ENCODE assay signal across 8 mouse cellular contexts in the genomic region with DNA sequence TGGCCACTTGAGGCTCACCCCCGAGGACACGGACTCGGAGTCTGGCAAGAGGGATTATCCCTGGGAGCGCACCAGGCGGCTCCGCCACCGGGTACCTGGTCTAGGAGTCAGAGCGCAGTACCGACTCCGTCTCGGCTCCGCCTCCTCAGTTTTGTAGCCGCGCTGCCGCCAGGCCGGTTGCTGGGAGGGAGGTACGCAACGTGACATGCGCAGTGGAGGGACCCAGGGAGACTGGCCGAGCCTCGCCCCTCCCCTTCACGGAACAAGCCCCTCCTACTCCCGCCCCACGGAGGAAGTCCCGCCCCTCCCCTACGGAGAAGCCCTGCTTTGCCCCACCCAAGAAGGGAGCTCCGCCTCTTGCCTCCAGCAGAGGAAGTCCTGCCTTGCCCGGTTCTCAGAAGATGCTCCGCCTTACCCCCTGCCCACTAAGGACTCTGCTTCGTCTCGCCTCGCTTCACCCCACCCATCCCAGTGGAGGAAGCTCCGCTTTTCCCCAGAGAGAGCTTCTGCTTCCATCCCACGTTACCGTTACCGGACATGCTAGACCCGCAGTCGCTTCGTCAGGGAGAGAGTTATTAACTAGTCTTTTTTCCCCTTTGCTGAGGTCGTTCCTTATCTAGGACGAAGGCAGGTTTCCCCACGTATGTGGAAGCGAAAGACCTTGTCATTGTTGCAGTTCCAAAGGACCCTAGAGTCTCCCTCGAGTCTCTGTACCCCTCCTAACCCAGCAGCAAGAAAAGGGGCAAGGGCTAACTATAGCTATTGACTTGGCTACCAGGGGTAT. TPM values are rescaled to one million over a fixed set of nuclear protein-coding genes. Genes with fewer than 3 reads are reported as not detected.
DNase-seq lines count a peak whose midpoint lies in the region; ATAC-seq lines count a peak whose summit lies in the region.

No protein-coding gene starts in this region.

- H3K27ac ChIP-seq in hindbrain, embryonic 11.5 days (ENCODE audit: low read depth, low read length) = peak overlapping the region; percentile 81

- peak; percentile 98 for DNase-seq in MN1 (ENCODE audit: low spot score)
- peak; percentile 95 for DNase-seq in cerebellum, adult 9-10 months
- DNase-seq in hindbrain, embryonic 11.5 days (ENCODE audit: low spot score) = peak; percentile 98
- peak; percentile 95 to 97 for DNase-seq in layer of hippocampus, postnatal 10 days (ENCODE audit: low spot score in 2 of 2)
- peak; percentile 98 for DNase-seq in lung, postnatal 10 days
- peak; percentile 97 for DNase-seq in ovary, postnatal 36 days (ENCODE audit: low spot score)
- DNase-seq in thymus, postnatal 25 days = peak; percentile 97

- H3K9me3 ChIP-seq in hindbrain, embryonic 11.5 days (ENCODE audit: control insufficient read depth, low read length) = no peaks in the 10 kb centered on the region

- no peaks in the 10 kb centered on the region for H3K27me3 ChIP-seq in hindbrain, embryonic 11.5 days (ENCODE audit: control insufficient read depth, insufficient read depth, low read length)

- H3K9ac ChIP-seq in hindbrain, embryonic 11.5 days (ENCODE audit: low read depth, low read length) = peak overlapping the region; percentile 80

- H3K4me2 ChIP-seq in hindbrain, embryonic 11.5 days (replicated peaks; ENCODE audit: low read depth, low read length) = peak overlapping the region; percentile 60

- ATAC-seq in frontal cortex, adult (ENCODE audit: low TSS enrichment) = peak; percentile 95
- peak; percentile 97 for ATAC-seq in hindbrain, embryonic 11.5 days (ENCODE audit: low FRiP score)

- H3K4me3 ChIP-seq in hindbrain, embryonic 11.5 days (ENCODE audit: low read depth, low read length) = peak overlapping the region; percentile 74

- H3K36me3 ChIP-seq in hindbrain, embryonic 11.5 days (ENCODE audit: control insufficient read depth, insufficient read depth, low read length) = no peaks in the 10 kb centered on the region

- no peaks in the 10 kb centered on the region for H3K4me1 ChIP-seq in hindbrain, embryonic 11.5 days (replicated peaks; ENCODE audit: control insufficient read depth, insufficient read depth, low read length)

- WGBS in hindbrain, embryonic 11.5 days = under 1% methylated on average over 40 of the region's 44 CpGs

RNA-seq across cellular contexts. Expression of a gene that starts 8.4 kb away (rescaled TPM):
- polyA plus RNA-seq in hindbrain, embryonic 11.5 days (2014; fragmentation: Nextera tagmentation; extraction: Ambion mirVana) = 36.4 and 44.5 TPM in 2 replicates
- 10 to 100 TPM; 28.8 to 32.3 TPM for total RNA-seq in layer of hippocampus, postnatal 10 days (2021)

RNA-seq across cellular contexts. Expression of a gene that starts 22.6 kb away (rescaled TPM):
- 65.7 and 72.3 TPM in 2 replicates for polyA plus RNA-seq in hindbrain, embryonic 11.5 days (2014; fragmentation: Nextera tagmentation; extraction: Ambion mirVana)
- 100 to 1,000 TPM; 101 to 102 TPM for total RNA-seq in layer of hippocampus, postnatal 10 days (2021)

RNA-seq across cellular contexts. Expression of a gene that starts 23.2 kb away (rescaled TPM):
- 91.4 and 103 TPM in 2 replicates for polyA plus RNA-seq in hindbrain, embryonic 11.5 days (2014; fragmentation: Nextera tagmentation; extraction: Ambion mirVana)
- 10 to 100 TPM; 70.6 to 80.4 TPM for total RNA-seq in layer of hippocampus, postnatal 10 days (2021)

RNA-seq across cellular contexts. Expression of a gene that starts 32.9 kb away (rescaled TPM):
- 298 and 301 TPM in 2 replicates for polyA plus RNA-seq in hindbrain, embryonic 11.5 days (2014; fragmentation: Nextera tagmentation; extraction: Ambion mirVana)
- total RNA-seq in layer of hippocampus, postnatal 10 days (2021) = 100 to 1,000 TPM; 100 to 112 TPM

RNA-seq across cellular contexts. Expression of a gene that starts 32.9 kb away (rescaled TPM):
- polyA plus RNA-seq in hindbrain, embryonic 11.5 days (2014; fragmentation: Nextera tagmentation; extraction: Ambion mirVana) = not detected in 2 replicates
- not detected for total RNA-seq in layer of hippocampus, postnatal 10 days (2021)

Comparison
In these comparisons a context has a peak if more than half of its experiments do, and no peak if none do; other contexts are left out.
1. Peak in every context shown above with its lines: DNase-seq, ATAC-seq, H3K4me3 ChIP-seq and H3K27ac ChIP-seq.